Mouse (Mus musculus): ENCODE data around the gene Taf4. TPM values are rescaled to one million over a fixed set of nuclear protein-coding genes. Genes with fewer than 3 reads are reported as not detected.
A peak's percentile ranks its signal among the peaks of the same experiment; 100 is the strongest.

Gene Taf4
- polyA plus RNA-seq (2014; fragmentation: Nextera tagmentation; extraction: Ambion mirVana): 5.2 and 5.4 TPM in 2 replicates

GRCm38 (mm10) chr2:179976628-179977343, at the start of gene Taf4:
TSS of gene Taf4 (minus strand) at chr2:179976646.
- Histone ChIP-seq H3K9ac (ENCODE audit: low read length) (peak within 1 kb of the TSS; percentile 97), H3K27ac (ENCODE audit: low read depth) (peak within 1 kb of the TSS; percentile 96), H3K9me3 (ENCODE audit: control insufficient read depth, low read length) (no peaks in the 10 kb centered on the region), H3K36me3 (ENCODE audit: control insufficient read depth, insufficient read depth, low read length) (no peaks in the 10 kb centered on the region), H3K27me3 (replicated peaks; ENCODE audit: control insufficient read depth, insufficient read depth, low read length) (no peaks in the 10 kb centered on the region), H3K4me3 (ENCODE audit: low read depth, low read length) (peak within 1 kb of the TSS; percentile 75), H3K4me2 (ENCODE audit: low read length) (peak within 1 kb of the TSS; percentile 97), H3K4me1 (replicated peaks; ENCODE audit: control insufficient read depth, insufficient read depth, low read length) (peaks cover 22% of the 10 kb centered on the region)
- ATAC-seq (replicated peaks; ENCODE audit: low FRiP score, low TSS enrichment, low read depth) (peak; percentile 94), DNase-seq (ENCODE audit: low spot score) (peak; percentile 93)
- WGBS: 0% methylated on average over 76 of the region's 84 CpGs

GRCm38 (mm10) chr2:180025861-180026200, 49.4 kb upstream of the Taf4 start:
- Histone ChIP-seq H3K4me1 (replicated peaks; ENCODE audit: control insufficient read depth, insufficient read depth, low read length) (peaks cover 27% of the 10 kb centered on the region), H3K9ac (ENCODE audit: low read length) (peak overlapping the region; percentile 88), H3K9me3 (ENCODE audit: control insufficient read depth, low read length) (no peaks in the 10 kb centered on the region), H3K36me3 (ENCODE audit: control insufficient read depth, insufficient read depth, low read length) (peaks cover 32% of the 10 kb centered on the region), H3K4me3 (ENCODE audit: low read depth, low read length) (peak overlapping the region; percentile 85), H3K27ac (ENCODE audit: low read depth) (peak overlapping the region; percentile 89; the same call in 1 of the 2 replicates), H3K27me3 (replicated peaks; ENCODE audit: control insufficient read depth, insufficient read depth, low read length) (peaks cover 17% of the 10 kb centered on the region), H3K4me2 (ENCODE audit: low read length) (peak overlapping the region; percentile 93)
- DNase-seq (ENCODE audit: low spot score) (peak; percentile 66), ATAC-seq (replicated peaks; ENCODE audit: low FRiP score, low TSS enrichment, low read depth) (no peak)
- 8% methylated on average over 6 of the region's 6 CpGs for WGBS

GRCm38 (mm10) chr2:180025135-180025860, 48.9 kb upstream of the Taf4 start:
- peaks cover 17% of the 10 kb centered on the region for H3K27me3 ChIP-seq (replicated peaks; ENCODE audit: control insufficient read depth, insufficient read depth, low read length)
- DNase-seq (ENCODE audit: low spot score): peak; percentile 75
- H3K9me3 ChIP-seq (ENCODE audit: control insufficient read depth, low read length): no peaks in the 10 kb centered on the region
- H3K9ac ChIP-seq (ENCODE audit: low read length): peak overlapping the region; percentile 88
- WGBS: under 1% methylated on average over 83 of the region's 84 CpGs
- no peak; the same call in none of the 2 replicates for ATAC-seq (replicated peaks; ENCODE audit: low FRiP score, low TSS enrichment, low read depth)
- peak overlapping the region; percentile 85 for H3K4me3 ChIP-seq (ENCODE audit: low read depth, low read length)
- peak overlapping the region; percentile 93 for H3K4me2 ChIP-seq (ENCODE audit: low read length)
- H3K4me1 ChIP-seq (replicated peaks; ENCODE audit: control insufficient read depth, insufficient read depth, low read length): peaks cover 27% of the 10 kb centered on the region
- peaks cover 27% of the 10 kb centered on the region for H3K36me3 ChIP-seq (ENCODE audit: control insufficient read depth, insufficient read depth, low read length)
- peak overlapping the region; percentile 89 for H3K27ac ChIP-seq (ENCODE audit: low read depth)

DNA sequence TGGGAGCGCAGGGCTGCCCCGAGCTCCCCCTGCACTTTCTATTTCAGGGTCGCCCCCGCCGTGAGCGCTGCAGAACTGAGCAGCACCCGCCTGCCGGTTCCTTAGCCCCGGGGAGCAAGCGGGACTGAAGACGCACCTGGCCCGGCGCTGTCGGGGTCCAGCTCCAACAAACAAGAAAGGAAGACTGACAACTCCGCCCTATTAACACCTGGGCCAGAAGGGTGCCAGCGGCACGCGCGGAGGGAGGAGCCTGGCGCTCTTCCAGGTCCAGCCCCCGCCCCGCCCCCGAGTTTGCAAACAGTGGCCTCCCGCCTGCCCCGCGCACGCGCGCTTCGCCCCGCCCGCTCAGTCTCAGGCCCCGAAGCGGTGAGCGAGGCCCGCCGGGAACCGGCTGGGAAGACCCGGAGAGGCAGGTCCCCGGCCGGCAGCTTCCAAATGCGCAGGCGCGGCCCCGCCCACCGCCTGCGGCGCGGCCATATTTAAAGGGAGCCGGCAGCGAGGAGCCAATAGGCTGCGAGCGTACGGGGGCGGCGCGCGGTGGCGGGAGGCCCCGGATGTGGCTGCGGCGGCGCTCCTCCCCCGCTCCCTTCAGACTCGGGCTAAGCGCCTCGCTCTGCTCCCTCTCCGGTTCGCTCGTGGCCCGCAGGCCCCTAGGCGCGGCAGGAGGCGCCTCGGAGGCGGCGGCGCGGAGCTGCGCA, 48.1 kb upstream of the Taf4 start, which contains the start of gene Lsm14b:
Gene Lsm14b (plus strand): TSS at position 587 of the 698 bp plus-strand sequence.
- peaks cover 21% of the 10 kb centered on the region for H3K36me3 ChIP-seq (ENCODE audit: control insufficient read depth, insufficient read depth, low read length)
- peak within 1 kb of the TSS; percentile 93 for H3K4me2 ChIP-seq (ENCODE audit: low read length)
- peaks cover 27% of the 10 kb centered on the region for H3K4me1 ChIP-seq (replicated peaks; ENCODE audit: control insufficient read depth, insufficient read depth, low read length)

DNA sequence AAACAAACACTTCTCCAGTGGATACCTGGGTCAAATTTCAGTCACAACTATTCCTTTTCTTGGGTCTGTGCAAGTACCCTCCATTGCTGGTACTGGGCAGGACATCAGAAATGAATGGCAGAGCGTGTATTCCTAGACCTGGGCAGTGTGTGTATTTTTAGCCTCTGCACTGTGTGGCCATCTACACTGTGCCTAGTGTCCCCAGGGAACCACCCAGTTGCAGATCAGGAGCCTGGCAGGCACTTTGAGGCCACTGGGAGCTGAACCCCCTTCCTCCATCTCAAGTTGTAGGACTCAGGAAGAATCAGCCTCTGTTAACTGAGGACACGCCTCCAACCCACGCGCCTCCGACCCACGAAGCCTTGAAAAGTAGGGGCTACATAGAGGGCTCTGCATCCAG, 46.3 kb upstream of the Taf4 start:
- H3K4me3 ChIP-seq (ENCODE audit: low read depth, low read length): no peak overlapping the region
- H3K27me3 ChIP-seq (replicated peaks; ENCODE audit: control insufficient read depth, insufficient read depth, low read length): peaks cover 17% of the 10 kb centered on the region
- no peak overlapping the region for H3K9ac ChIP-seq (ENCODE audit: low read length)
- peaks cover 3% of the 10 kb centered on the region for H3K36me3 ChIP-seq (ENCODE audit: control insufficient read depth, insufficient read depth, low read length)
- WGBS: 63% methylated on average over 6 of the region's 6 CpGs
- no peak for DNase-seq (ENCODE audit: low spot score)
- no peaks in the 10 kb centered on the region for H3K9me3 ChIP-seq (ENCODE audit: control insufficient read depth, low read length)
- H3K27ac ChIP-seq (ENCODE audit: low read depth): no peak overlapping the region
- no peak for ATAC-seq (replicated peaks; ENCODE audit: low FRiP score, low TSS enrichment, low read depth)
- no peak overlapping the region for H3K4me2 ChIP-seq (ENCODE audit: low read length)
- H3K4me1 ChIP-seq (replicated peaks; ENCODE audit: control insufficient read depth, insufficient read depth, low read length): peaks cover 20% of the 10 kb centered on the region

More for the DNA sequence above, 48.1 kb upstream of the Taf4 start, which contains the start of gene Lsm14b:
- no peaks in the 10 kb centered on the region for H3K9me3 ChIP-seq (ENCODE audit: control insufficient read depth, low read length)
- DNase-seq (ENCODE audit: low spot score) (peak; percentile 96), ATAC-seq (replicated peaks; ENCODE audit: low FRiP score, low TSS enrichment, low read depth) (peak; percentile 92)
- peaks cover 17% of the 10 kb centered on the region for H3K27me3 ChIP-seq (replicated peaks; ENCODE audit: control insufficient read depth, insufficient read depth, low read length)
- peak within 1 kb of the TSS; percentile 88 for H3K9ac ChIP-seq (ENCODE audit: low read length)
- H3K4me3 ChIP-seq (ENCODE audit: low read depth, low read length): peak within 1 kb of the TSS; percentile 85
- peak within 1 kb of the TSS; percentile 89 for H3K27ac ChIP-seq (ENCODE audit: low read depth)
- under 1% methylated on average over 69 of the region's 80 CpGs for WGBS

DNA sequence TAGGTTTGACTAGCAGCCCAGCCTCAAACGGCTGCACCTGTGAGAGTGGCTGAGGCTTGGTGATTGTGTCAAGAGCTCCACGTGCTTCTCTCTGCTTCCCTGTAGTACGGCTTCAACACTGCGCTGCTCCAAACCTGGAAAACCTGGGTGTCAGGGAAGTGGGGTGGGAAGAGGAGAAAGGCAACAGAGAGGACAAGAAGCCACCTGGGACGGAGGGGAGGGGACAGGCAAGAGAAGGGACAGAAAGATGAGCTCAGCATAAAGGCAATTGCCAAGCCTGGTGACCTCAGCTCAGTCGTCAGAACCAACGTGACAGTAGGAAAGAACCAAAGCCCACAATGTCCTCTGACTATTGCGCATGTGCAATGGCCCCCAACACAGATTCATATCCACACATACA, 44.5 kb upstream of the Taf4 start:
- Histone ChIP-seq H3K4me1 (replicated peaks; ENCODE audit: control insufficient read depth, insufficient read depth, low read length) (peaks cover 14% of the 10 kb centered on the region), H3K36me3 (ENCODE audit: control insufficient read depth, insufficient read depth, low read length) (no peaks in the 10 kb centered on the region), H3K27ac (ENCODE audit: low read depth) (no peak overlapping the region), H3K9me3 (ENCODE audit: control insufficient read depth, low read length) (no peaks in the 10 kb centered on the region), H3K9ac (ENCODE audit: low read length) (no peak overlapping the region), H3K4me3 (ENCODE audit: low read depth, low read length) (no peak overlapping the region), H3K27me3 (replicated peaks; ENCODE audit: control insufficient read depth, insufficient read depth, low read length) (peaks cover 17% of the 10 kb centered on the region), H3K4me2 (ENCODE audit: low read length) (no peak overlapping the region)
- no peak for DNase-seq (ENCODE audit: low spot score)
- WGBS: 80% methylated on average over 8 of the region's 8 CpGs
- no peak for ATAC-seq (replicated peaks; ENCODE audit: low FRiP score, low TSS enrichment, low read depth)

GRCm38 (mm10) chr2:180020091-180020661, 43.7 kb upstream of the Taf4 start:
- Histone ChIP-seq H3K4me2 (ENCODE audit: low read length) (no peak overlapping the region), H3K4me3 (ENCODE audit: low read depth, low read length) (no peak overlapping the region), H3K36me3 (ENCODE audit: control insufficient read depth, insufficient read depth, low read length) (no peaks in the 10 kb centered on the region), H3K27ac (ENCODE audit: low read depth) (no peak overlapping the region), H3K9ac (ENCODE audit: low read length) (no peak overlapping the region), H3K9me3 (ENCODE audit: control insufficient read depth, low read length) (no peaks in the 10 kb centered on the region), H3K4me1 (replicated peaks; ENCODE audit: control insufficient read depth, insufficient read depth, low read length) (peaks cover 12% of the 10 kb centered on the region), H3K27me3 (replicated peaks; ENCODE audit: control insufficient read depth, insufficient read depth, low read length) (peaks cover 17% of the 10 kb centered on the region)
- DNase-seq (ENCODE audit: low spot score): no peak
- no peak for ATAC-seq (replicated peaks; ENCODE audit: low FRiP score, low TSS enrichment, low read depth)
- 81% methylated on average over 7 of the region's 7 CpGs for WGBS

DNA sequence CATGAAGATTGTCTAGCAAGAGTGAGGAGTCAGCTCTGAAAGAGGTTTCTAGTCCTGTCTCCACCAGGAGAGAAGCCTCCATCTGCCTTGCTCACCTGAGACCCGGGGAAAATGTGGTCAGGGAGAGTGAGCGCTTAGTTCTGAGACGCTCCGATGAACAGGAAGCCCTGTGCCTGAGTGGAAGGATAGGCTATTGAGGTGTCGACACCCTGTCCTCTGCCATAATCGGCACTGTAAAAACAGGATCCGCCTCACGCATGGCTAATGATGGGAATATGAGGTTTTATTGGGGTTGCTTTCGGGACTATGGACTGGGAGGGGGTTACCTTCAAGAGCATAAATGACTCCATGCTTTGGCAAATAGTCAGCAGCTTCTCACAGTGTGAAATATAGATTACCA, 42.1 kb upstream of the Taf4 start:
- H3K9ac ChIP-seq (ENCODE audit: low read length): no peak overlapping the region
- no peak for DNase-seq (ENCODE audit: low spot score)
- peaks cover 16% of the 10 kb centered on the region for H3K27me3 ChIP-seq (replicated peaks; ENCODE audit: control insufficient read depth, insufficient read depth, low read length)
- H3K4me1 ChIP-seq (replicated peaks; ENCODE audit: control insufficient read depth, insufficient read depth, low read length): peaks cover 12% of the 10 kb centered on the region
- ATAC-seq (replicated peaks; ENCODE audit: low FRiP score, low TSS enrichment, low read depth): no peak
- no peaks in the 10 kb centered on the region for H3K9me3 ChIP-seq (ENCODE audit: control insufficient read depth, low read length)
- H3K4me2 ChIP-seq (ENCODE audit: low read length): no peak overlapping the region
- H3K36me3 ChIP-seq (ENCODE audit: control insufficient read depth, insufficient read depth, low read length): no peaks in the 10 kb centered on the region
- no peak overlapping the region for H3K27ac ChIP-seq (ENCODE audit: low read depth)
- H3K4me3 ChIP-seq (ENCODE audit: low read depth, low read length): no peak overlapping the region
- 80% methylated on average over 9 of the region's 9 CpGs for WGBS
